Mouse (Mus musculus) CH12.LX (cell line): ENCODE measurements around the gene 4930564D02Rik. TPM values are rescaled to one million over a fixed set of nuclear protein-coding genes. Genes with fewer than 3 reads are reported as not detected.

Experiments used
- DNase-seq: peaks from one replicate; pipeline ENCODE4 v3.0.0-alpha.2; 2013; ENCODE audit errors: extremely low read depth
- H3K27ac ChIP-seq: 2 replicates; pipeline ENCODE4 v1.5.1; 2012; ENCODE audit warnings: low read depth, mild to moderate bottlenecking, control low read depth, moderate library complexity; ENCODE audit not compliant: insufficient read depth
- H3K27me3 ChIP-seq: replicated peaks from 2 replicates; pipeline ENCODE3; 2012; ENCODE audit warnings: inconsistent platforms
- H3K36me3 ChIP-seq, 2 experiments: replicated peaks in 1 of 2; 2 replicates each; pipeline versions ENCODE3 to v1.6.1; 2012; ENCODE audit warnings: inconsistent platforms in 1 of 2, low read length in 1 of 2, mild to moderate bottlenecking in 1 of 2, mixed read lengths in 1 of 2, moderate library complexity in 1 of 2; ENCODE audit not compliant: control insufficient read depth in 1 of 2, insufficient read depth in 1 of 2
- H3K4me1 ChIP-seq, 2 experiments: 2 replicates each; pipeline ENCODE4 v1.6.1; 2012; ENCODE audit warnings: inconsistent platforms in 1 of 2, moderate library complexity in 1 of 2; ENCODE audit not compliant: insufficient read depth in 2 of 2, control insufficient read depth in 1 of 2
- H3K4me2 ChIP-seq: 2 replicates; pipeline ENCODE4 v1.6.1; 2012; ENCODE audit warnings: low read depth, mild to moderate bottlenecking, control low read depth; ENCODE audit not compliant: poor library complexity, insufficient read depth, severe bottlenecking
- H3K4me3 ChIP-seq, 3 experiments: fragments of 150-350 bp in 1 of 3; sonication (generic) in 1 of 3; replicated peaks in 1 of 3; 2 replicates each; pipeline versions ENCODE3 to v1.5.1; 2011 to 2012; ENCODE audit warnings: low read depth in 2 of 3, low read length in 2 of 3, mild to moderate bottlenecking in 2 of 3, moderate library complexity in 2 of 3, control low read depth in 1 of 3, improper control_type of control experiment in 1 of 3, inconsistent platforms in 1 of 3, mixed read lengths in 1 of 3; ENCODE audit not compliant: poor library complexity in 1 of 3
- H3K79me2 ChIP-seq: replicated peaks from 2 replicates; pipeline ENCODE4 v1.6.1; 2012; ENCODE audit warnings: mild to moderate bottlenecking, moderate library complexity; ENCODE audit not compliant: control insufficient read depth, poor library complexity, insufficient read depth, severe bottlenecking; ENCODE audit errors: extremely low read depth
- H3K9ac ChIP-seq: 2 replicates; pipeline ENCODE4 v1.6.1; 2012; ENCODE audit warnings: low read depth, mild to moderate bottlenecking, control low read depth, moderate library complexity; ENCODE audit not compliant: insufficient read depth
- H3K9me3 ChIP-seq: replicated peaks from 2 replicates; pipeline ENCODE3; 2012; ENCODE audit warnings: low read length, inconsistent platforms, mixed read lengths
- CHD1 ChIP-seq: IDR thresholded peaks from 2 replicates; pipeline ENCODE4 v1.6.1; 2012; ENCODE audit warnings: low read depth, low read length, improper control_type of control experiment, inconsistent platforms
- CTCF ChIP-seq, 2 experiments: IDR thresholded peaks in 1 of 2; conservative IDR thresholded peaks in 1 of 2; 2 replicates each; pipeline ENCODE4 v1.5.1; 2011 to 2012; ENCODE audit warnings: low read depth in 2 of 2, low read length in 2 of 2, improper control_type of control experiment in 1 of 2, inconsistent platforms in 1 of 2, mild to moderate bottlenecking in 1 of 2, moderate library complexity in 1 of 2
- E2F4 ChIP-seq: IDR thresholded peaks from 2 replicates; pipeline ENCODE4 v1.6.1; 2011; ENCODE audit warnings: low read depth, low read length, improper control_type of control experiment; ENCODE audit not compliant: insufficient replicate concordance
- ETS1 ChIP-seq: conservative IDR thresholded peaks from 2 replicates; pipeline ENCODE4 v1.6.1; 2012; ENCODE audit warnings: low read depth, mild to moderate bottlenecking, inconsistent platforms, low read length, improper control_type of control experiment, moderate library complexity
- IRF4 ChIP-seq: IDR thresholded peaks from 2 replicates; pipeline ENCODE4 v1.6.1; 2014; ENCODE audit warnings: low read depth, mild to moderate bottlenecking, inconsistent platforms, low read length, improper control_type of control experiment
- JUND ChIP-seq: conservative IDR thresholded peaks from 2 replicates; pipeline ENCODE4 v1.6.1; 2011; ENCODE audit warnings: low read depth, low read length, improper control_type of control experiment
- KAT2A ChIP-seq: IDR thresholded peaks from 2 replicates; pipeline ENCODE4 v1.6.1; 2012; ENCODE audit warnings: low read length, improper control_type of control experiment, inconsistent platforms; ENCODE audit not compliant: insufficient replicate concordance
- MAFK ChIP-seq: IDR thresholded peaks from 2 replicates; pipeline ENCODE4 v1.6.1; 2011; ENCODE audit warnings: low read length, improper control_type of control experiment; ENCODE audit not compliant: insufficient replicate concordance
- MAZ ChIP-seq: IDR thresholded peaks from 2 replicates; pipeline ENCODE4 v1.6.1; 2012; ENCODE audit warnings: low read depth, mild to moderate bottlenecking, inconsistent platforms, low read length, improper control_type of control experiment, moderate library complexity
- MEF2A ChIP-seq: IDR thresholded peaks from 2 replicates; pipeline ENCODE4 v1.6.1; 2014; ENCODE audit warnings: low read depth, mild to moderate bottlenecking, inconsistent platforms, low read length, improper control_type of control experiment, borderline replicate concordance
- MXI1 ChIP-seq: IDR thresholded peaks from 2 replicates; pipeline ENCODE4 v1.6.1; 2011; ENCODE audit warnings: mild to moderate bottlenecking, low read depth, low read length, improper control_type of control experiment
- MYC ChIP-seq: IDR thresholded peaks from 2 replicates; pipeline ENCODE4 v1.6.1; 2011; ENCODE audit warnings: low read depth, mild to moderate bottlenecking, improper control_type of control experiment, low read length
- PAX5 ChIP-seq: IDR thresholded peaks from 2 replicates; pipeline ENCODE4 v1.6.1; 2012; ENCODE audit warnings: low read length, inconsistent platforms, mixed read lengths
- POLR2A ChIP-seq: IDR thresholded peaks from 2 replicates; pipeline ENCODE4 v1.6.1; 2011; ENCODE audit warnings: low read depth, mild to moderate bottlenecking, improper control_type of control experiment, low read length
- RAD21 ChIP-seq: IDR thresholded peaks from 2 replicates; pipeline ENCODE4 v1.6.1; 2011; ENCODE audit warnings: low read depth, mild to moderate bottlenecking, low read length, improper control_type of control experiment, moderate library complexity
- RCOR1 ChIP-seq: conservative IDR thresholded peaks from 2 replicates; pipeline ENCODE4 v1.6.1; 2012; ENCODE audit warnings: low read depth, mild to moderate bottlenecking, inconsistent platforms, low read length, improper control_type of control experiment
- SMC3 ChIP-seq: IDR thresholded peaks from 2 replicates; pipeline ENCODE4 v1.6.1; 2011; ENCODE audit warnings: low read depth, low read length, improper control_type of control experiment
- ZC3H11A ChIP-seq: IDR thresholded peaks from 2 replicates; pipeline ENCODE4 v1.6.1; 2012; ENCODE audit warnings: low read depth, mild to moderate bottlenecking, inconsistent platforms, low read length, improper control_type of control experiment
- ZMIZ1 ChIP-seq: IDR thresholded peaks from 2 replicates; pipeline ENCODE4 v1.6.1; 2012; ENCODE audit warnings: low read depth, mild to moderate bottlenecking, inconsistent platforms, low read length, improper control_type of control experiment
- ZNF384 ChIP-seq: IDR thresholded peaks from 2 replicates; pipeline ENCODE4 v1.6.1; 2012; ENCODE audit warnings: low read depth, low read length, improper control_type of control experiment, inconsistent platforms
- dilution Hi-C: fragments of 300-500 bp; cut with MboI; formaldehyde crosslinking; loops from 2 replicates; pipeline ENCODE4 v1.14.3; 2020; ENCODE audit warnings: low sequenced_read_pairs; ENCODE audit not compliant: extremely low pct_unique_long_range_greater_than_20kb, extremely low pct_ligation_motif_present
- in situ Hi-C: fragments of 300-500 bp; cut with MboI; formaldehyde crosslinking; loops from 3 replicates; pipeline ENCODE4 v1.14.3; 2019; ENCODE audit warnings: low sequenced_read_pairs, low pct_ligation_motif_present, low pct_unique_long_range_greater_than_20kb, mixed read lengths
- polyA plus RNA-seq: library from polyadenylated mRNA; unstranded; fragments of >175 nt; gene quantifications from 2 replicates; pipeline ENCODE4 v1.2.1, GENCODE M21; 2012; ENCODE audit warnings: low read depth; ENCODE audit not compliant: insufficient read length
- total RNA-seq, 2 experiments: library from RNA; depleted of rRNA; stranded (reverse); fragments of 300-350 nt in 1 of 2; fragments of >200 nt in 1 of 2; gene quantifications; 2 replicates each; pipeline ENCODE4 v1.2.3; 2012 to 2014

4930564D02Rik gene
- total and polyA plus RNA-seq, 3 experiments = not detected

- dilution Hi-C loops = no loop called here
- TF ChIP-seq ZC3H11A = no peak
- TF ChIP-seq ETS1 = no peak
- TF ChIP-seq E2F4 = no peak
- TF ChIP-seq PAX5 = no peak
- no peak for TF ChIP-seq RAD21
- TF ChIP-seq POLR2A = no peak
- no peak for TF ChIP-seq IRF4
- no peak for TF ChIP-seq KAT2A
- no peak for TF ChIP-seq CHD1
- TF ChIP-seq ZNF384 = no peak
- TF ChIP-seq ZMIZ1 = no peak
- TF ChIP-seq MEF2A = no peak
- TF ChIP-seq JUND = no peak
- TF ChIP-seq, all 38 proteins: peak for 0
These were observed 11.0 kb upstream of the 4930564D02Rik start for GRCm38 (mm10) chr3:105055666-105056065.

GRCm38 (mm10) chr3:105058627-105059513 lies 7.8 kb upstream of the 4930564D02Rik start:
- Histone ChIP-seq H3K27ac (no peak overlapping the region), H3K36me3 (no peaks in the 10 kb centered on the region), H3K4me2 (peak overlapping the region; percentile 59; the same call in 1 of the 2 replicates), H3K9ac (no peak overlapping the region; the same call in 1 of the 2 replicates), H3K4me1 (peaks cover 4 to 26% of the 10 kb centered on the region in 2 experiments), H3K9me3 (no peaks in the 10 kb centered on the region), H3K27me3 (no peaks in the 10 kb centered on the region), H3K79me2 (no peaks in the 10 kb centered on the region), H3K4me3 (no peak overlapping the region)
- dilution Hi-C loops = no loop called here
- in situ Hi-C loops = loop anchor here (10.0 kb wide), 1 partner anchor 274 kb away; the partner anchor contains the start of genes Fam19a3, Ppm1j and Rhoc
- no peak for TF ChIP-seq PAX5
- TF ChIP-seq MXI1 = peak; percentile 46; the same call in 1 of the 2 replicates
- peak; percentile 95 for TF ChIP-seq RAD21
- TF ChIP-seq E2F4 = no peak
- TF ChIP-seq SMC3 = peak; percentile 92
- no peak for TF ChIP-seq MAFK
- no peak for TF ChIP-seq RCOR1
- TF ChIP-seq IRF4 = peak; percentile 36; the same call in 1 of the 2 replicates
- peak; percentile 33 for TF ChIP-seq ZC3H11A
- 0 out of 2 replicates have a peak, but pooled peaks have one; percentile 41 for TF ChIP-seq MAZ
- peak; percentile 74 to 95; a peak in 3 of 4 replicates for TF ChIP-seq CTCF (conservative IDR thresholded peaks at IDR 0.05 in 1 of 2, IDR thresholded peaks at IDR 0.05 in 1 of 2; ENCODE audit: low read depth in 2 of 2, low read length in 2 of 2)
- peak; percentile 74; the same call in 1 of the 2 replicates for TF ChIP-seq MYC
- peak; percentile 79 for DNase-seq

More at GRCm38 (mm10) chr3:105055666-105056065, 11.0 kb upstream of the 4930564D02Rik start:
- no peak for DNase-seq
- no peak overlapping the region for H3K4me3 ChIP-seq
- no peaks in the 10 kb centered on the region for H3K9me3 ChIP-seq
- peaks cover 8 to 35% of the 10 kb centered on the region in 2 experiments for H3K4me1 ChIP-seq
- H3K27me3 ChIP-seq = peaks cover 7% of the 10 kb centered on the region
- no peaks in the 10 kb centered on the region for H3K79me2 ChIP-seq
- H3K36me3 ChIP-seq = no peaks in the 10 kb centered on the region
- no peak overlapping the region for H3K9ac ChIP-seq
- no peak overlapping the region for H3K4me2 ChIP-seq
- H3K27ac ChIP-seq = no peak overlapping the region
- in situ Hi-C loops = loop anchor here (10.0 kb wide), 1 partner anchor 271 kb away; the partner anchor contains the start of genes Fam19a3, Ppm1j and Rhoc
